Mouse (Mus musculus): ENCODE results near the gene Bhlhe41. TPM values are rescaled to one million over a fixed set of nuclear protein-coding genes. Genes with fewer than 3 reads are reported as not detected.

Gene Bhlhe41
- polyA plus RNA-seq, 1 experiment: 11.3 TPM

- H3K4me1 ChIP-seq (ENCODE audit: control insufficient read depth, insufficient read depth, insufficient read length, low read length): no peaks in the 10 kb centered on the region
- no peak overlapping the region for H3K27ac ChIP-seq (replicated peaks; ENCODE audit: low read depth, low read length)
- H3K4me3 ChIP-seq (ENCODE audit: insufficient read depth, low read depth, low read length): no peak overlapping the region
Observed at GRCm38 (mm10) chr6:145830617-145831016, 34.7 kb downstream of the Bhlhe41 start.

GRCm38 (mm10) chr6:145830117-145830516 lies 35.2 kb downstream of the Bhlhe41 start:
- Histone ChIP-seq H3K4me3 (ENCODE audit: insufficient read depth, low read depth, low read length) (no peak overlapping the region), H3K27ac (replicated peaks; ENCODE audit: low read depth, low read length) (no peak overlapping the region), H3K4me1 (ENCODE audit: control insufficient read depth, insufficient read depth, insufficient read length, low read length) (no peaks in the 10 kb centered on the region)

GRCm38 (mm10) chr6:145829062-145829835 lies 36.1 kb downstream of the Bhlhe41 start:
- H3K4me3 ChIP-seq (ENCODE audit: insufficient read depth, low read depth, low read length): no peak overlapping the region
- H3K4me1 ChIP-seq (ENCODE audit: control insufficient read depth, insufficient read depth, insufficient read length, low read length): no peaks in the 10 kb centered on the region
- no peak overlapping the region for H3K27ac ChIP-seq (replicated peaks; ENCODE audit: low read depth, low read length)

GRCm38 (mm10) chr6:145826305-145826704 lies 39.1 kb downstream of the Bhlhe41 start:
- Histone ChIP-seq H3K4me3 (ENCODE audit: insufficient read depth, low read depth, low read length) (no peak overlapping the region), H3K4me1 (ENCODE audit: control insufficient read depth, insufficient read depth, insufficient read length, low read length) (no peaks in the 10 kb centered on the region), H3K27ac (replicated peaks; ENCODE audit: low read depth, low read length) (no peak overlapping the region)

- Histone ChIP-seq H3K4me3 (ENCODE audit: insufficient read depth, low read depth, low read length) (no peak overlapping the region), H3K27ac (replicated peaks; ENCODE audit: low read depth, low read length) (no peak overlapping the region), H3K4me1 (ENCODE audit: control insufficient read depth, insufficient read depth, insufficient read length, low read length) (no peaks in the 10 kb centered on the region)
Observed at GRCm38 (mm10) chr6:145823588-145824234, 41.6 kb downstream of the Bhlhe41 start.

- Histone ChIP-seq H3K4me1 (ENCODE audit: control insufficient read depth, insufficient read depth, insufficient read length, low read length) (no peaks in the 10 kb centered on the region), H3K4me3 (ENCODE audit: insufficient read depth, low read depth, low read length) (no peak overlapping the region), H3K27ac (replicated peaks; ENCODE audit: low read depth, low read length) (no peak overlapping the region)
Observed at GRCm38 (mm10) chr6:145823103-145823502, 42.3 kb downstream of the Bhlhe41 start.

GRCm38 (mm10) chr6:145822218-145822617 lies 43.1 kb downstream of the Bhlhe41 start:
- no peaks in the 10 kb centered on the region for H3K4me1 ChIP-seq (ENCODE audit: control insufficient read depth, insufficient read depth, insufficient read length, low read length)
- no peak overlapping the region for H3K4me3 ChIP-seq (ENCODE audit: insufficient read depth, low read depth, low read length)
- H3K27ac ChIP-seq (replicated peaks; ENCODE audit: low read depth, low read length): no peak overlapping the region

- Histone ChIP-seq H3K4me1 (ENCODE audit: control insufficient read depth, insufficient read depth, insufficient read length, low read length) (no peaks in the 10 kb centered on the region), H3K4me3 (ENCODE audit: insufficient read depth, low read depth, low read length) (no peak overlapping the region), H3K27ac (replicated peaks; ENCODE audit: low read depth, low read length) (no peak overlapping the region)
Observed at GRCm38 (mm10) chr6:145819151-145819550, 46.2 kb downstream of the Bhlhe41 start.

- no peak overlapping the region for H3K27ac ChIP-seq (replicated peaks; ENCODE audit: low read depth, low read length)
- no peaks in the 10 kb centered on the region for H3K4me1 ChIP-seq (ENCODE audit: control insufficient read depth, insufficient read depth, insufficient read length, low read length)
- no peak overlapping the region for H3K4me3 ChIP-seq (ENCODE audit: insufficient read depth, low read depth, low read length)
Observed at GRCm38 (mm10) chr6:145815200-145815599, 50.2 kb downstream of the Bhlhe41 start.

GRCm38 (mm10) chr6:145811174-145811573 lies 54.2 kb downstream of the Bhlhe41 start:
- Histone ChIP-seq H3K27ac (replicated peaks; ENCODE audit: low read depth, low read length) (no peak overlapping the region), H3K4me1 (ENCODE audit: control insufficient read depth, insufficient read depth, insufficient read length, low read length) (no peaks in the 10 kb centered on the region), H3K4me3 (ENCODE audit: insufficient read depth, low read depth, low read length) (no peak overlapping the region)

GRCm38 (mm10) chr6:145810015-145810414 lies 55.3 kb downstream of the Bhlhe41 start:
- no peak overlapping the region for H3K27ac ChIP-seq (replicated peaks; ENCODE audit: low read depth, low read length)

GRCm38 (mm10) chr6:145809566-145809965 lies 55.8 kb downstream of the Bhlhe41 start:
- Histone ChIP-seq H3K4me3 (ENCODE audit: insufficient read depth, low read depth, low read length) (no peak overlapping the region), H3K27ac (replicated peaks; ENCODE audit: low read depth, low read length) (no peak overlapping the region), H3K4me1 (ENCODE audit: control insufficient read depth, insufficient read depth, insufficient read length, low read length) (no peaks in the 10 kb centered on the region)

More at GRCm38 (mm10) chr6:145810015-145810414, 55.3 kb downstream of the Bhlhe41 start:
- Histone ChIP-seq H3K4me1 (ENCODE audit: control insufficient read depth, insufficient read depth, insufficient read length, low read length) (no peaks in the 10 kb centered on the region), H3K4me3 (ENCODE audit: insufficient read depth, low read depth, low read length) (no peak overlapping the region)

Other genes starting within 250 kb of the Bhlhe41 start
- not detected in 2 replicates for gene Tuba3b, start 249.8 kb downstream of the Bhlhe41 start, polyA plus RNA-seq (2012; ENCODE audit: insufficient read depth, insufficient read length, missing spikeins)
- gene Rassf8, start 118.8 kb downstream of the Bhlhe41 start, polyA plus RNA-seq (2012; ENCODE audit: insufficient read depth, insufficient read length, missing spikeins): 13.5 and 20.2 TPM in 2 replicates
- gene Sspn, start 66.1 kb upstream of the Bhlhe41 start, polyA plus RNA-seq (2012; ENCODE audit: insufficient read depth, insufficient read length, missing spikeins): 20.9 and 26.7 TPM in 2 replicates